Mouse (Mus musculus) limb, embryonic 13.5 days (tissue): ENCODE measurements around the gene Ahdc1. TPM values are rescaled to one million over a fixed set of nuclear protein-coding genes. Genes with fewer than 3 reads are reported as not detected.
"Not testable (repeated sequence)": the region's sequence is repeated elsewhere in the genome, so short reads cannot be mapped to it uniquely, and the experiment has no call there.

Experiments used
- ATAC-seq: fragments of 200-750 bp; cut with Nextera tagmentation; 2 replicates; pipeline ENCODE4 v1.8.0; 2017; ENCODE audit warnings: low read depth, moderate number of reproducible peaks, moderate TSS enrichment; ENCODE audit not compliant: low FRiP score
- H3K27ac ChIP-seq: fragments of 300-500 bp; sonication (generic); 2 replicates; pipeline ENCODE4 v1.5.1; 2015; ENCODE audit warnings: inconsistent platforms, mild to moderate bottlenecking, moderate library complexity
- H3K27me3 ChIP-seq: fragments of 300-500 bp; sonication (generic); 2 replicates; pipeline ENCODE4 v1.6.1; 2015; ENCODE audit warnings: mild to moderate bottlenecking, inconsistent platforms
- H3K36me3 ChIP-seq: fragments of 300-500 bp; sonication (generic); 2 replicates; pipeline ENCODE4 v1.6.1; 2015; ENCODE audit warnings: inconsistent platforms, mild to moderate bottlenecking, moderate library complexity
- H3K4me1 ChIP-seq: fragments of 300-500 bp; sonication (generic); 2 replicates; pipeline ENCODE4 v1.6.1; 2015; ENCODE audit warnings: inconsistent platforms
- H3K4me2 ChIP-seq: fragments of 300-500 bp; sonication (generic); replicated peaks from 2 replicates; pipeline ENCODE4 v1.6.1; 2015; ENCODE audit warnings: inconsistent platforms, mild to moderate bottlenecking, moderate library complexity
- H3K4me3 ChIP-seq: fragments of 300-500 bp; sonication (generic); 2 replicates; pipeline ENCODE4 v1.5.1; 2015; ENCODE audit warnings: moderate library complexity, mild to moderate bottlenecking, inconsistent platforms
- H3K9ac ChIP-seq: fragments of 300-500 bp; sonication (generic); 2 replicates; pipeline ENCODE4 v1.6.1; 2015; ENCODE audit warnings: mild to moderate bottlenecking, inconsistent platforms
- H3K9me3 ChIP-seq: fragments of 300-500 bp; sonication (generic); 2 replicates; pipeline ENCODE4 v1.6.1; 2016; ENCODE audit warnings: inconsistent platforms
- WGBS: fragments of 180-500 bp; shearing (Covaris S2); methylation state at CpG from one replicate; pipeline ENCODE4 v1.1.7; 2015; 5-methylcytosine and 5-hydroxymethylcytosine counted together
- polyA plus RNA-seq: library from polyadenylated mRNA; unstranded; fragments of >200 nt; fragmentation: Nextera tagmentation; extraction: Ambion mirVana; gene quantifications from 2 replicates; pipeline ENCODE4 v1.2.1, GENCODE M21; 2015

Gene Ahdc1
- polyA plus RNA-seq, 1 experiment from 2014 or later: 11.3 TPM

DNA sequence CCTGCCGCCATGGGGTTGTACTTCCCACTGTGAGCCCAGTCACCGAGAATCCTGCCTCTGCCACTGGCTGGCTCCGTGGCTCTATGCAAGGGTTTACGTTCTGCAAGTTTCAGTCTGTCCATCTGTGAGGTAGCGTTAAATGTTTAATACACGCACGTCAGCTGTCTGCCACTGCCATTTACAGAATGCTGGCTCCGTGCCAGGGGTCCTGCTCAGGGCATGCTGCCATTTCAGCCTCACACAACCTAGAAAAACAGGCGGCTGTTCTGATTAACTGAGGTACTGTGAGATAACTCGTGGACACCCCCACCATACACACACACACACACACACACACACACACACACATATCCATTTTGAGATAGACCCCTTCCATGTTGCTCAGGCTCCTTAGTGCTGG lies 8.2 kb upstream of the Ahdc1 start:
- Histone ChIP-seq H3K9ac (peak overlapping the region; percentile 43; the same call in 1 of the 2 replicates), H3K4me3 (no peak overlapping the region), H3K27ac (0 out of 2 replicates have a peak overlapping the region, but pooled peaks have one; percentile 6), H3K4me1 (peaks cover 24% of the 10 kb centered on the region), H3K9me3 (no peaks in the 10 kb centered on the region), H3K36me3 (no peaks in the 10 kb centered on the region), H3K4me2 (no peak overlapping the region), H3K27me3 (no peaks in the 10 kb centered on the region)
- no peak for ATAC-seq
- 18% methylated on average over 10 of the region's 10 CpGs for WGBS

DNA sequence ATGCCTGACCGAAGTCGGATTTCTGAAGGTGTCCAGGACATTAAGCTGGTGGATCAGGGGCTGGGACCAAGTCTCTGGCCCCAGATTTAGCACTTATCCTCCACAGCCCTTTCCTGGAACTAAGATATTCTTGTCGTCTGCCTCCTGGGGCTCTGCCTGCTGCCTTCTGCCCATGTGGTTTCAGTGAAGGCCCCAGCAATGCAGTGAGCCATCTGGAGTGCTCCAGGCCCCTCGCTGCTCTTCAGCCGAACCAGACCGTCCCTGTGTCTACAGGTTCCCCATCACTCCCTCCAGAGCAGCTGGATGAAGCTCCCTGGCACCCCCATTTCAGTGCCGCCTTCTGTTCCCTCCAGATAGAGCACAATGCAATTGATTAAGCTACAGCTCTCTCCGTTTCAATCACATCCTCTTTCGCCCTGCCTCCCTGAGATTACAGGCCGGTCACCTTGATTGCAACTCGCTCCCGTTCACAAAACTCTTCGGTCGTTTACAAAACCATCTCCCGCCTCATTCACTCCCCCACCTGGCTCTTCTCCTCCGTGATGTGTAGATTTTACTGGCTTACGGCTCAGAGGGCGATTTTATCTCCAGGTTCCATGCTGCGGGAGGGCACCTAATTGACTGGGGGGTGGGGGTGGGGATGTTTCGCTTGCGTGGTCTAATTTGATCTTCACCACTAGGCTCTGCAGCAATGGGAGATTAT lies 7.6 kb upstream of the Ahdc1 start:
- peak overlapping the region; percentile 48; the same call in 1 of the 2 replicates for H3K27ac ChIP-seq
- 33% methylated on average over 21 of the region's 21 CpGs for WGBS
- H3K9ac ChIP-seq: peak overlapping the region; percentile 43; the same call in 1 of the 2 replicates
- 0 out of 2 replicates have a peak, but pooled peaks cover 4% of the 10 kb centered on the region for H3K27me3 ChIP-seq
- peaks cover 29% of the 10 kb centered on the region for H3K4me1 ChIP-seq
- no peaks in the 10 kb centered on the region for H3K9me3 ChIP-seq
- no peak overlapping the region for H3K4me2 ChIP-seq
- no peak overlapping the region for H3K4me3 ChIP-seq
- H3K36me3 ChIP-seq: no peaks in the 10 kb centered on the region
- no peak for ATAC-seq

DNA sequence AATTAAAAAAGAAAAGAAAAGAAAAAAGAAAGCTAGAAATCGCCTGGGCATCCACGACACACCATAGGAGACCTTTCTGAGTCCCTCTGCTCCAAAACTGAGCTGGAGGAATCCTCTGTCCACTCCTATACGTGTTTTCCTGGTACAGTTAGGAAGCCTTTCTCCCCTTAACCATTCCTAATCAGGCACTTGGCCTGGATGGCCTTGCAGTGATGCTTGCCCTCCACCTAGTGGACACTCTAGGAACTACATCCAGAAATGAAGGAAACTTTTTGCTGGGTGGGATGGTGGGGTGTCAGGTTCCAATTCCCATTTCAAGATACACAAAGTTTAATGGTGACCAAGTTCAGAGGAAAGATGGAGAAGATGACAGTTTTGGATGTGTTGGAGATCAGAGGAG lies 5.8 kb upstream of the Ahdc1 start:
- WGBS: 8% methylated on average over 3 of the region's 3 CpGs
- ATAC-seq: peak; percentile 38; the same call in 1 of the 2 replicates

DNA sequence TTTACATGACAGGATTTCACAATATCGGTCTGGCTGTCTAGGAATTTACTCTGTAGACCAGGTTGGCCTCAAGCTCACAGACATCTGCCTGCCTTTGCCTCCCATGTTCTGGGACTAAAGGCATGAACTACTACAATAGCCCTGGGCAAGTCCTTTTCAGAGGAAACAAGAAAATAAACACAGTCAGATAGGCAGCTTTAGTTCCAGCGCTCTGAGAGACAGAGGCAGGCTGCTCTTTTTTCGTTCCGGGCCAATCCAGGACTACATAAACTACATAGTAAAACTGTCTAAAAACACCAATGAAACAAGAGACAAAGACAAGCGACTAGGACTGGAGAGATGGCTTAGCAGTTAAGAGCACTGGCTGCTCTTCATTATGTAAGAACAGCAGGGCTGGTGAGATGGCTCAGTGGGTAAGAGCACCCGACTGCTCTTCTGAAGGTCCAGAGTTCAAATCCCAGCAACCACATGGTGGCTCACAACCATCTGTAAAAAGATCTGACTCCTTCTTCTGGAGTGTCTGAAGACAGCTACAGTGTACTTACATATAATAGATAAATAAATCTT lies 5.1 kb upstream of the Ahdc1 start:
- 38% methylated on average over 6 of the region's 6 CpGs for WGBS
- H3K9ac ChIP-seq, H3K36me3 ChIP-seq, H3K9me3 ChIP-seq, ATAC-seq, H3K4me3 ChIP-seq, H3K4me2 ChIP-seq, H3K27ac ChIP-seq: not testable (repeated sequence)
- Histone ChIP-seq H3K27me3 (peaks cover 19% of the 10 kb centered on the region), H3K4me1 (peaks cover 40% of the 10 kb centered on the region)

More for the DNA sequence above, 5.8 kb upstream of the Ahdc1 start:
- H3K9ac ChIP-seq: no peak overlapping the region
- H3K4me3 ChIP-seq: no peak overlapping the region
- peaks cover 33% of the 10 kb centered on the region for H3K4me1 ChIP-seq
- no peak overlapping the region for H3K27ac ChIP-seq
- no peak overlapping the region for H3K4me2 ChIP-seq
- H3K27me3 ChIP-seq: peaks cover 12% of the 10 kb centered on the region
- no peaks in the 10 kb centered on the region for H3K9me3 ChIP-seq
- H3K36me3 ChIP-seq: no peaks in the 10 kb centered on the region

DNA sequence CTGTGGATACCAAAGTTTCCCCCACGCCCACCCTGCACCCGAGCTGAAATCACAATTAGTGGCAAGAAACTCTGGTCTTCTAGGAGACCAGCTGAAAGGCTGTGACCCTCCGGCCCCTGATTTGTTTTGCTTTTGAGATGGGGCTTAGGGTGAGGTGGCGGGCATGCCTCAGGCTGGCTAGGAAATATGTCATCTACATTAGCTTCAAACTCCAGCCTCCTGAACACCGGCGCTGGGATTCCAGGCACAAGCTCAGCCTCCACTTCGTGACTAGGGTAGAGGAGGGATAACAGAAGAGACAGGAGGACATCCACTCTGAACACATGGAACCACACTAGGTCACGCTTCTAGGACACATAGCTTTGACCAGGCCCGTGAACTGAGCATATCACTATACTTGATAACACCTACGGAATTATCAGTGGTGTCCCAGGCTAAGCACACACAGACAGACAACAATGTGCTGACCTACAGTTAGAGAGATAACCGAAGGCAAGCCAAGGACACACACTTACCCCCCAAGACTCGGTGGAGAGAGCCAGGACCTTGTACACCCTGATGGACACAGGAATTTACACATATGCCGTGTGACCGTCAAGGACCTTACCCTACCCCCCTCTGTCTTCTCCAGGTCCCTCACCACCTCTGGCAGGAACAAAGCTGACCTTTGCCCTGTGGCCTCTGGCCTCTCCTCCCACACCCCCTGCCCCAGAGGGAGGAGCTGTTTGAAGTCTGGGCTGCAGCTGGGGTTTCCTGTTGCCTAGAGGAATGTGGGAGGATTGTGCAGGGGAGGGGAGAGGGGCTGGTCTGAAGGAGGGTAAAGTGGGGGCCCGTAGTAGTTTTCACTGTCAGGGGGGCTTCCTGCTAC lies 3.3 kb upstream of the Ahdc1 start:
- H3K9me3 ChIP-seq: no peaks in the 10 kb centered on the region
- H3K4me2 ChIP-seq: no peak overlapping the region
- 26% methylated on average over 15 of the region's 15 CpGs for WGBS
- no peaks in the 10 kb centered on the region for H3K36me3 ChIP-seq
- peaks cover 27% of the 10 kb centered on the region for H3K4me1 ChIP-seq
- no peak overlapping the region for H3K9ac ChIP-seq
- no peak overlapping the region for H3K4me3 ChIP-seq
- no peak overlapping the region for H3K27ac ChIP-seq
- ATAC-seq: no peak
- H3K27me3 ChIP-seq: peaks cover 19% of the 10 kb centered on the region

DNA sequence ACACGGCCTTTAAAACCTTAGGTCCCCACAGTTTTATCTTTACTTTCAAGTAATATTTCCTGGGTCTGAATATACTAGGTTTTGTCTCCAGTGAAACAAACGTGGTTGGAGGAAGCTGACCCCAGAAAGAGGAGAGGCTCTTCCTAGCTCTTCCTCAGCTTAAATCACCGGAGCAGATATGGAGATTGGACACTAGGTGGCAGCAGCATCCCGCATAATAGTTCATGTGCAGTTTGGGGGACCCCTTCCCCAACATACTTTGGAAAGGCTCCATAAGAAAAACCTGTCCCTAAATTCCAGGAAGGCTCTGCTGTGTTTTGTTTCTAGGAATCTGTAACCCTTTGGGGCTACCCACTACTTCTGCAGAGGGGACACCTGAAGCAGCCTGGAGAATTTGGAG lies 1.9 kb upstream of the Ahdc1 start:
- no peaks in the 10 kb centered on the region for H3K36me3 ChIP-seq
- no peak for ATAC-seq
- peaks cover 19% of the 10 kb centered on the region for H3K27me3 ChIP-seq
- no peaks in the 10 kb centered on the region for H3K9me3 ChIP-seq
- WGBS: 0% methylated on average over 4 of the region's 4 CpGs
- peaks cover 30% of the 10 kb centered on the region for H3K4me1 ChIP-seq
- H3K4me3 ChIP-seq: no peak overlapping the region
- no peak overlapping the region for H3K9ac ChIP-seq
- no peak overlapping the region for H3K27ac ChIP-seq
- H3K4me2 ChIP-seq: no peak overlapping the region

DNA sequence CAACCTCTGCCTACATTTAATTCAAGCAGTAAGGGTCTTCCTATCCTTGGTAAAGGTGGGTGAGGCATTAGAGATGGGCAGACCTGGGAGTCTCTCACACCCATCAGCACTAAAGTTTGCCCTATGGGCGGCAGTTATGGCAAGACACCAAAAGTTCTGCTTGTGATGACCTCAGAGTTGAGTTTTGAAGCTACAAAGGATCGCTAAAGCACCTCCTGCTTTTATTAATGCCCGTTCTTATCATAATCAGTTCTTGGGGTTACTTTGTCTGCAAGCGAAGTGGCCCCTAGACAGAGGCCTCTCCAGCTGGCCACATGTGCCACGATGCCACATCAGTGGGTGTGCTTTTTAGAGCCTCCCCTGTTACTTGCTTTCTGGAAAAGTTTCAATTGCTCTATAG lies 1.4 kb upstream of the Ahdc1 start:
- no peak overlapping the region for H3K4me3 ChIP-seq
- ATAC-seq: no peak
- peaks cover 35% of the 10 kb centered on the region for H3K4me1 ChIP-seq
- no peaks in the 10 kb centered on the region for H3K9me3 ChIP-seq
- H3K9ac ChIP-seq: no peak overlapping the region
- H3K36me3 ChIP-seq: no peaks in the 10 kb centered on the region
- no peak overlapping the region for H3K4me2 ChIP-seq
- H3K27me3 ChIP-seq: peaks cover 19% of the 10 kb centered on the region
- no peak overlapping the region for H3K27ac ChIP-seq
- WGBS: 65% methylated on average over 5 of the region's 5 CpGs

DNA sequence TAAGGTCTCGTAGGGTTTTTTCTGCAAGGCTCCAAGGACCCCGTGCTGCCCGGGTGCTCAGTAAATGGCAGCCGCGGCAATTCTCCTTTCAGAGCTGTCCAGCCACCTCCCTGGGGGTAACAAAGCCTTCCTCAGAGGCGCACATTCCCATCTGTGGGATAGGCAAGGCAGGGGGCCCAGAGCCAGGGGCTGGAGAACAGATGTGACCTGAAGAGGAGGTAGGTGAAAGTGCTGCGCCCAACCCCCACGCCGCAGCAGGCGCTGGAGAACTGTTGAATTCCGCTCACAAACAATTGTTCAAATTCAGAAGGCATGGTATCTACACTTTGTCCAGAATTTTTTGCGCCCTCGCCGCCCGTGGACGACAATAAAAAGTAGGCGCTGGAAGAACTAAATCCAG lies 449 bp upstream of the Ahdc1 start:
- Histone ChIP-seq H3K27ac (no peak overlapping the region), H3K9me3 (no peaks in the 10 kb centered on the region), H3K27me3 (peaks cover 19% of the 10 kb centered on the region), H3K4me3 (peak overlapping the region; percentile 96), H3K4me1 (peaks cover 45% of the 10 kb centered on the region), H3K9ac (peak overlapping the region; percentile 99), H3K36me3 (no peaks in the 10 kb centered on the region), H3K4me2 (peak overlapping the region; percentile 98)
- ATAC-seq: no peak
- WGBS: 2% methylated on average over 17 of the region's 17 CpGs

DNA sequence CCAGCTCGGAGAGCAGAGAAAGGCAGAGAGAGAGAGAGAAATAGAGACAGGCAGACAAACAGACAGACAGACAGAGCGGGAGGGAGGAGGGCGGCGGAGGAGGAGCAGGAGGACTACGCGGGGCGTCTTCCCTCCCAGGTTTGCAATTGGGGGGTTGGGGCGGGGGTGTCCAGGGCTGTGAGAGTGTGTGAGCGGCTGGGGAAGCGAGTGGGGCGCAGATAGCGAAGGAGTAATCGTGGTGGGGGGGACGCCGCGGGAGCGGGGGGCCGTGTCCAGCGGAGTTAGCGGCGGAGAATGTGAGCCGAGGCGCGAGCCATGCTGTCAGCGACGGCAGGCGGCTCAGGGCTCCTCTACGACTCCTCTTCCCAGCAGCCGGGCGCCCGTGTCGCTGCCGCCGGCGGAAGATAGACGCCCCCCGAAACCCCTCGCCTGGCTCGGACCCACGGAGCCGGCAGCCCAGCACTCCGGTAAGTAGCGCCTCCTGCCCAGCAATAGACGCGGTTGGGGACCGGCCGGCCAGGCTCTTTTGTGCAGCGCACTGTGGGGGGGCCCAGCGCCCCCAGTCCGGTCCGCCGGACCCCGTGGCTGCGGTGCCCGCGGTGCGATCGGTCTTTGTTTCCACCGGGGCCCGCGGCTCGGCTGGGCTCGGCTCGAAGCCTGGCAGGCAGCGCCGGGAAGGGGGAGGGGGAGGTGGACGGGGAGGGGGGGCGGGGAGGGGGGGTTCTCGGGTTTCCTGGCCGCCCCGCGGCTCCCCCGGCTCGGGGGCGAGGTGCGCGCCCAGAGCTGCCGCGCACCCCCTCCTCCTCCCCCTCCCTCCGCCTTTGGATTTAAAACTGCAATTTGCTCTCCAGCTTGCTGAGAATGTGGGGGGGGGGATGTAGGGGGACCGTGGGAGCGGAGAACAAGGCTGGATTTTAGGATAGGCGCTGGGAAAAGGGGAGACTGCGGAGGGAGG lies 1.0 kb downstream of the Ahdc1 start:
- WGBS: under 1% methylated on average over 72 of the region's 84 CpGs
- Histone ChIP-seq H3K27me3 (peaks cover 19% of the 10 kb centered on the region), H3K9me3 (no peaks in the 10 kb centered on the region), H3K36me3 (no peaks in the 10 kb centered on the region), H3K27ac (peak overlapping the region; percentile 95), H3K4me2 (peak overlapping the region; percentile 98), H3K4me1 (peaks cover 60% of the 10 kb centered on the region), H3K4me3 (peak overlapping the region; percentile 96), H3K9ac (peak overlapping the region; percentile 99)
- ATAC-seq: 0 out of 2 replicates have a peak, but pooled peaks have one; percentile 3

DNA sequence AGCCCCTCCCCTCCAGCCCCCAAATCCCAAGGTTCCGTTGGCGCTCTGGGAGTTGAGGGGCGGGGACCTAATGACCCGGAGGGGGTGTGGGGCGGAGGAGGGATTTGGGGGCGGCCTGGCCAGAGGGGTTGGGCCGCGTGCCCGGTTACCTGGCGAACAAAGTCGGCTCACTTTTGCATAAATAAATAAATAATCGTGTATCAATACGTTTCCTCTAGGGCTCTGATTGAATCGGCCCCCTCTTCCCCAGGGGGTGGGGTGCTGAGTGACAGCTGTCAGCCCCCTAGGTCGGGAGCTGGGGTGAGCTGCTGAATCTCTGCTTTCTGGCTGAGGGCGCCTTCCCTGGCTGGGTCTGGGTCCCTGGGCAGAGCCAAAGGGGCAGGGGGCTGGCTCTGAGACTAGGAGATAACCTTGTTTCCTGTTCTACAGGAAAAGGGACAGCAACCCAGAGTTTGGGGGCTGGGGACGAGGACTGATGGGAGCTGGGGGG lies 1.8 kb downstream of the Ahdc1 start:
- Histone ChIP-seq H3K4me1 (peaks cover 67% of the 10 kb centered on the region), H3K4me2 (peak overlapping the region; percentile 98), H3K9me3 (no peaks in the 10 kb centered on the region), H3K9ac (peak overlapping the region; percentile 99), H3K27me3 (peaks cover 19% of the 10 kb centered on the region), H3K36me3 (no peaks in the 10 kb centered on the region), H3K4me3 (peak overlapping the region; percentile 96), H3K27ac (peak overlapping the region; percentile 95)
- WGBS: 1% methylated on average over 16 of the region's 17 CpGs
- ATAC-seq: 0 out of 2 replicates have a peak, but pooled peaks have one; percentile 4

DNA sequence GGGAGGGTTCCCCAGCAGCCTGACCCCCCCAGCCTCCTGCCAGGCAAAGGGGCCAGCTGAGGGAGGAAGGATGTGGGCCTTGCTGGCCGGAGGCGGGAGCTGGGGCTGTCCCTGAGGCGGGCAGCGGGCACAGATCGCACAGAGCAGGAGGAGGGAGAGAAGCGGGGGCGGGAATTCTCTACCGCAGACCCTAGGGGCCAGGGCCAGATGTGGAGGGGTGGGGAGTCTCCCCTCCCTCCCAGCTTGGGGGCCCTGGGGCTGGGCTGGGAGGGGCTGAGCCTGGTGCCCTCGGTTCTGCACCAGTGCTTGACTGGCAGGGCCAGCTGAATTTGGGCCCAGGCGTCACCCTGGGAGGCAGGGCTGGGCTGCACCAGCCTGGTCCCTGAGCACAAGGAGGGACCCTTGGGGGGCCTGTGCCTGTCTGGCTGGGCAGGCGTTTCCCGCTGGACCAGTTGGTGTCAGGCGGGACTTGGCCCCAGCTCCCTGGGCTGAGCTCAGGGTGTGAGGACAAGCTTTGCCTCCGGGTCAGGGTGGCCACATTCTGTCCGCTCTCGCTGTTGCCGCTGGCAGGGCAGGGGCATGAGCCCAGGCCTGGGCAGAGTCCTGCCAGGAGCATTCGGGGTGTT lies 2.3 kb downstream of the Ahdc1 start:
- H3K27me3 ChIP-seq: peaks cover 15% of the 10 kb centered on the region
- peaks cover 68% of the 10 kb centered on the region for H3K4me1 ChIP-seq
- peak overlapping the region; percentile 96 for H3K4me3 ChIP-seq
- peak; percentile 26 for ATAC-seq
- no peaks in the 10 kb centered on the region for H3K9me3 ChIP-seq
- H3K36me3 ChIP-seq: peaks cover 6% of the 10 kb centered on the region
- 2% methylated on average over 18 of the region's 18 CpGs for WGBS
- peak overlapping the region; percentile 99 for H3K9ac ChIP-seq
- peak overlapping the region; percentile 95 for H3K27ac ChIP-seq
- H3K4me2 ChIP-seq: peak overlapping the region; percentile 98
